Comparison of ENCODE assay signal across 22 mouse cellular contexts in the genomic region with DNA sequence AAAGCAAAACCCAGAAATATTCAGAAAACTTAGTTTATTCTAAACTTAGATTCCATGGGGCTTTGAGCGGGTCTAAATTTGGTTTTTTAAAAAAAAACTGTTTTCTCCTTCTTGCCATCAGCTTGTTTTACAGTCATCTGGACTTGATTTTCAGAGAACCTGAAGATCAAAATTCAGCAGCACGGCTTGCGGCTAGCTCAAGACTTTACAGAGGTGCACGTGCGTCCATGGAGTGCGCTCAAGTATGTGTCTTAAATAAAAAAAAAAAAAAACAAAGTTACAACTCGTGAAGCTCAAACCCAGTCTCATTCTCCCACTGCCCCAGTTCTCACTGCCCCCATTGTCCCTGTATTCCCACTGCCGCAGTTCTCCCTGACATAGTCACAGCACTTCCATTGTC.
A peak's percentile ranks its signal among the peaks of the same experiment; 100 is the strongest.
DNase-seq lines count a peak whose midpoint lies in the region; ATAC-seq lines count a peak whose summit lies in the region.
"Had no signal": no experiment of that assay in that cellular context is flagged by ENCODE, and none has a peak within 500 bp of the region (broad histone marks: within the 10 kb centered on the region; RNA-seq: fewer than 3 reads in every experiment).

No protein-coding gene starts in this region.

- H3K9me3 ChIP-seq in embryonic facial prominence, embryonic 14.5 days (ENCODE audit: control insufficient read depth, low read length) = no peaks in the 10 kb centered on the region
- H3K9me3 ChIP-seq in limb, embryonic 12.5 days = no peaks in the 10 kb centered on the region
- H3K9me3 ChIP-seq: forebrain, embryonic 13.5 days; heart, embryonic 13.5 days; hindbrain, embryonic 15.5 days had no signal

- H3K27ac ChIP-seq in embryonic facial prominence, embryonic 14.5 days (replicated peaks; ENCODE audit: low read depth, low read length) = peak overlapping the region; percentile 52; the same call in 1 of the 2 replicates
- H3K27ac ChIP-seq in limb, embryonic 12.5 days = peak overlapping the region; percentile 74
- H3K27ac ChIP-seq: forebrain, embryonic 13.5 days; heart, embryonic 13.5 days; hindbrain, embryonic 15.5 days had no signal

- H3K27me3 ChIP-seq in embryonic facial prominence, embryonic 14.5 days (replicated peaks; ENCODE audit: control insufficient read depth, insufficient read depth, low read length) = no peaks in the 10 kb centered on the region
- H3K27me3 ChIP-seq in limb, embryonic 12.5 days = no peaks in the 10 kb centered on the region
- H3K27me3 ChIP-seq: CH12.LX; forebrain, embryonic 13.5 days; heart, embryonic 13.5 days; hindbrain, embryonic 15.5 days; Patski had no signal

- H3K9ac ChIP-seq in embryonic facial prominence, embryonic 14.5 days (ENCODE audit: low read depth, low read length) = no peak overlapping the region
- no peak overlapping the region for H3K9ac ChIP-seq in limb, embryonic 12.5 days (replicated peaks)
- H3K9ac ChIP-seq: forebrain, embryonic 13.5 days; forebrain, postnatal 0 days; heart, embryonic 13.5 days; hindbrain, embryonic 15.5 days had no signal

- no peaks in the 10 kb centered on the region for H3K36me3 ChIP-seq in embryonic facial prominence, embryonic 14.5 days (ENCODE audit: control insufficient read depth, insufficient read depth, low read length)
- H3K36me3 ChIP-seq in limb, embryonic 12.5 days = no peaks in the 10 kb centered on the region
- H3K36me3 ChIP-seq: heart, embryonic 13.5 days; hindbrain, embryonic 15.5 days had no signal

- ATAC-seq in embryonic facial prominence, embryonic 14.5 days (ENCODE audit: low read depth) = peak; percentile 44; the same call in 1 of the 2 replicates
- peak; percentile 54; the same call in 1 of the 2 replicates for ATAC-seq in limb, embryonic 12.5 days (ENCODE audit: insufficient number of reproducible peaks, insufficient read depth, low FRiP score, low TSS enrichment, low read depth)
- ATAC-seq: activated CD4-positive, CD25-positive, alpha-beta regulatory T cell, adult 4 months; forebrain, embryonic 13.5 days; forebrain, postnatal 0 days; intestine, embryonic 16.5 days; Patski had no signal

- no peak overlapping the region for H3K4me2 ChIP-seq in embryonic facial prominence, embryonic 14.5 days (ENCODE audit: low read depth, low read length)
- H3K4me2 ChIP-seq in limb, embryonic 12.5 days = no peak overlapping the region
- H3K4me2 ChIP-seq: forebrain, embryonic 13.5 days; heart, embryonic 13.5 days; hindbrain, embryonic 15.5 days had no signal

- H3K4me3 ChIP-seq in embryonic facial prominence, embryonic 14.5 days (ENCODE audit: low read depth, low read length) = no peak overlapping the region
- no peak overlapping the region for H3K4me3 ChIP-seq in limb, embryonic 12.5 days (replicated peaks)
- H3K4me3 ChIP-seq: forebrain, embryonic 13.5 days; heart, embryonic 13.5 days; hindbrain, embryonic 15.5 days had no signal

- 41% methylated on average over 8 of the region's 8 CpGs for WGBS in embryonic facial prominence, embryonic 14.5 days
- WGBS in limb, embryonic 12.5 days = 37% methylated on average over 8 of the region's 8 CpGs

- peaks cover 5% of the 10 kb centered on the region; the same call in 1 of the 2 replicates for H3K4me1 ChIP-seq in embryonic facial prominence, embryonic 14.5 days (ENCODE audit: control insufficient read depth, insufficient read depth, low read length)
- peaks cover 15% of the 10 kb centered on the region for H3K4me1 ChIP-seq in limb, embryonic 12.5 days (replicated peaks)
- H3K4me1 ChIP-seq: forebrain, embryonic 13.5 days; heart, embryonic 13.5 days; hindbrain, embryonic 15.5 days had no signal

- DNase-seq in retina, postnatal 1 day = peak; percentile 4
- DNase-seq in retina, embryonic 14.5 days (ENCODE audit: low spot score) = no peak
- peak; percentile 85 for DNase-seq in embryonic facial prominence, embryonic 14.5 days (ENCODE audit: low spot score)
- DNase-seq in adrenal gland, postnatal 14 days = no peak
- no peak for DNase-seq in cerebellum, postnatal 4 days (ENCODE audit: low spot score in 2 of 2)
- DNase-seq in neural tube, embryonic 10.5 days (ENCODE audit: extremely low spot score, low spot score) = no peak
- DNase-seq: adrenal gland, postnatal 25 days; cerebellum, adult 2 months; cerebellum, postnatal 10 days; embryo, embryonic 11 days; forebrain, postnatal 0 days; gastrocnemius, postnatal 36 days; heart, adult 11 months; heart, postnatal 4 days had no signal

Comparison
In these comparisons a context has a peak if more than half of its experiments do, and no peak if none do; other contexts are left out.
1. DNase-seq: peak in retina, postnatal 1 day (single experiment) and embryonic facial prominence, embryonic 14.5 days (single experiment); none in retina, embryonic 14.5 days (single experiment), adrenal gland, postnatal 14 days (single experiment), cerebellum, postnatal 4 days (0 of 2) and neural tube, embryonic 10.5 days (single experiment).